Mouse (Mus musculus): Measurements from ENCODE around the gene Ocln. TPM values are rescaled to one million over a fixed set of nuclear protein-coding genes. Genes with fewer than 3 reads are reported as not detected.

Ocln gene
- polyA plus RNA-seq, 1 experiment = 14.6 TPM

DNA sequence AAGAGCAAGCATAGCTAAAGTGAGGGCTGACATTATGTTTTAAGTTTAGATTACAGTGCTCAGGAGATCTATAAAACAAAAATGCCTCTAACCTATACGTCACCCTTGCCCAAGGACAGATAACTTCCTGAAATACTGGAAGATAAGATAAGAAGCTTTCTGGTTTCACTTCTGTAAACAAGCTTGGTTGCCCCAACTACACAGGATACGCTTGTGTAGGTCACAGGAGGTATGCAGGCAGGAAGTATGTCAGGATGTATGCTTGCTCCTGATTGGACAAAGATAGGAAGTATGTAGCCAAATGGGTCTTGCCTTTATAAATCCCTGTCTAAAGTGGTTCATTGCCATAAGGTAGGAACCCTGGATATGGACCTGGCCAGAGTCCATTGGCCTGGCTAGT, 23.4 kb upstream of the Ocln start:
- Histone ChIP-seq H3K9ac (ENCODE audit: low read depth, poor library complexity, severe bottlenecking) (no peak overlapping the region), H3K27ac (ENCODE audit: insufficient read depth, low read length) (no peak overlapping the region), H3K36me3 (ENCODE audit: control insufficient read depth, insufficient read depth, low read length, poor library complexity, severe bottlenecking) (no peaks in the 10 kb centered on the region), H3K9me3 (replicated peaks; ENCODE audit: control insufficient read depth, insufficient read depth, low read length, poor library complexity, severe bottlenecking) (no peaks in the 10 kb centered on the region), H3K4me1 (ENCODE audit: control insufficient read depth, insufficient read depth, low read length) (no peaks in the 10 kb centered on the region), H3K27me3 (ENCODE audit: control insufficient read depth, insufficient read depth, low read length, poor library complexity, severe bottlenecking) (no peaks in the 10 kb centered on the region), H3K4me3 (ENCODE audit: low read depth, low read length) (no peak overlapping the region)
- TF ChIP-seq CTCF (IDR thresholded peaks at IDR 0.05; ENCODE audit: low read depth, low read length) = no peak
- no peak for TF ChIP-seq POLR2A (IDR thresholded peaks at IDR 0.05; ENCODE audit: insufficient read depth, low read length)
- no peak for TF ChIP-seq EP300 (IDR thresholded peaks at IDR 0.05; ENCODE audit: insufficient read depth, low read depth, low read length)

DNA sequence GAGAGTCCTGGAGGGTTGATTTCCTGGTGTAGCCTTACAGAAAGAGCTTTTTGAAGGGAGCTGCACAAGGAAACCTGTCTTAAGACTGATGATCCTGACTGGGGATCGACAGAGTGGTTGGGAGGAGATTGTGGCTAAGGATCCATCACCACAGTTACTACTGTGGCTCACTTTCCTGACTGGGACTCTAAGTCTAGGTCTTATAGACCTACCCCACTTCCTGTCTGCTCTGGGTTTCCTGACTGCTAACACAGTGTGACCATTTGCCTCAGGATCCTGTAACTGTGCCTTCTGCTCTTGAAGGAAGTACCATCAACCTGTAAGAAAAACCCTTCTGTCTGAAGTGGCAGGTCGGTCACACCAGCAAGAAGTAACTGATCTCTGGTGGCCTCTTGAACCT, 18.2 kb upstream of the Ocln start:
- no peaks in the 10 kb centered on the region for H3K4me1 ChIP-seq (ENCODE audit: control insufficient read depth, insufficient read depth, low read length)
- H3K36me3 ChIP-seq (ENCODE audit: control insufficient read depth, insufficient read depth, low read length, poor library complexity, severe bottlenecking) = no peaks in the 10 kb centered on the region
- H3K27ac ChIP-seq (ENCODE audit: insufficient read depth, low read length) = no peak overlapping the region
- TF ChIP-seq EP300 (IDR thresholded peaks at IDR 0.05; ENCODE audit: insufficient read depth, low read depth, low read length) (no peak), CTCF (IDR thresholded peaks at IDR 0.05; ENCODE audit: low read depth, low read length) (no peak), POLR2A (IDR thresholded peaks at IDR 0.05; ENCODE audit: insufficient read depth, low read length) (no peak)
- H3K4me3 ChIP-seq (ENCODE audit: low read depth, low read length) = no peak overlapping the region
- no peaks in the 10 kb centered on the region for H3K27me3 ChIP-seq (ENCODE audit: control insufficient read depth, insufficient read depth, low read length, poor library complexity, severe bottlenecking)
- no peak overlapping the region for H3K9ac ChIP-seq (ENCODE audit: low read depth, poor library complexity, severe bottlenecking)
- H3K9me3 ChIP-seq (replicated peaks; ENCODE audit: control insufficient read depth, insufficient read depth, low read length, poor library complexity, severe bottlenecking) = no peaks in the 10 kb centered on the region

DNA sequence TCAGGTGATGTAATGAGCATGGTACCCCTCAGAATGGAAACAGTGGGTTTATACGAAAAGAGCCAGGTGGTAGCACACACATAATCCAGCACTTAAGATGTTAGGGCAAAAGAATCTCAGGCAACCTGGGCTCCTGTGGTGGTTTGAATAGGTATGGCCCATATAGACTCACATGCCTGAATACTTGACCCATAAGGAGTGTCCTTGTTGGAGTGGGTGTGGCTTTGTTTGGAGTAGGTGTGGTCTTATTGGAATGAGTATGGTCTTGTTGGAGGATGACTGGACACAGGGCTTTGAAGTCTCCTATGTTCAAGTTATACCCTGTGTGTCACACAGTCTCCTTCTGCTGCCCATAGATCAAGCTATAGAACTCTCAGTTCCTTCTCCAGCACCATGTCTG, 15.8 kb upstream of the Ocln start:
- H3K4me1 ChIP-seq (ENCODE audit: control insufficient read depth, insufficient read depth, low read length) = no peaks in the 10 kb centered on the region
- no peaks in the 10 kb centered on the region for H3K27me3 ChIP-seq (ENCODE audit: control insufficient read depth, insufficient read depth, low read length, poor library complexity, severe bottlenecking)
- no peak overlapping the region for H3K27ac ChIP-seq (ENCODE audit: insufficient read depth, low read length)
- TF ChIP-seq POLR2A (IDR thresholded peaks at IDR 0.05; ENCODE audit: insufficient read depth, low read length) = no peak
- TF ChIP-seq EP300 (IDR thresholded peaks at IDR 0.05; ENCODE audit: insufficient read depth, low read depth, low read length) = no peak
- TF ChIP-seq CTCF (IDR thresholded peaks at IDR 0.05; ENCODE audit: low read depth, low read length) = no peak
- H3K36me3 ChIP-seq (ENCODE audit: control insufficient read depth, insufficient read depth, low read length, poor library complexity, severe bottlenecking) = no peaks in the 10 kb centered on the region
- no peak overlapping the region for H3K9ac ChIP-seq (ENCODE audit: low read depth, poor library complexity, severe bottlenecking)
- H3K9me3 ChIP-seq (replicated peaks; ENCODE audit: control insufficient read depth, insufficient read depth, low read length, poor library complexity, severe bottlenecking) = no peaks in the 10 kb centered on the region
- H3K4me3 ChIP-seq (ENCODE audit: low read depth, low read length) = no peak overlapping the region

DNA sequence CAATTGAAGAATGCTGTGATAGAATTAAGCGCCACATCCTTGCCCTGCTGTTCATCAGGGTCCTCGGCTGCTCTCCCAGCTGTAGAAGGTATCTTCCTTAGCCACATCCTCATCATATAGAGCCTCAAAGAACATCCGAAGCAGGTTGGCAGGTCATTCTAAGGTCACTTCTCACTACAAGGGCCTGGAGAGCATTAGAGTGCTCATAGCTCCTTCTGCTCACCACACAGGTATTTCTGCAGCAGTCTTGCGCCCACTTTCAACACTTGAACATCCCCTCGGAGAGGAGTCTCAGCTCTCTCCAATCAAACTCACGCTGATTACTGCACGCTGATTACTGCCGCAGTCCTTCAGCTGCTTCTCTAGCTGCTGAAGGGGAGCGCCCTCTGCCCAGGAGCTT, 6.9 kb upstream of the Ocln start:
- H3K27me3 ChIP-seq (ENCODE audit: control insufficient read depth, insufficient read depth, low read length, poor library complexity, severe bottlenecking) = no peaks in the 10 kb centered on the region
- TF ChIP-seq POLR2A (IDR thresholded peaks at IDR 0.05; ENCODE audit: insufficient read depth, low read length) = no peak
- TF ChIP-seq EP300 (IDR thresholded peaks at IDR 0.05; ENCODE audit: insufficient read depth, low read depth, low read length) = no peak
- no peak for TF ChIP-seq CTCF (IDR thresholded peaks at IDR 0.05; ENCODE audit: low read depth, low read length)
- H3K27ac ChIP-seq (ENCODE audit: insufficient read depth, low read length) = no peak overlapping the region
- no peaks in the 10 kb centered on the region for H3K4me1 ChIP-seq (ENCODE audit: control insufficient read depth, insufficient read depth, low read length)
- no peak overlapping the region for H3K9ac ChIP-seq (ENCODE audit: low read depth, poor library complexity, severe bottlenecking)
- H3K4me3 ChIP-seq (ENCODE audit: low read depth, low read length) = no peak overlapping the region
- no peaks in the 10 kb centered on the region for H3K9me3 ChIP-seq (replicated peaks; ENCODE audit: control insufficient read depth, insufficient read depth, low read length, poor library complexity, severe bottlenecking)
- H3K36me3 ChIP-seq (ENCODE audit: control insufficient read depth, insufficient read depth, low read length, poor library complexity, severe bottlenecking) = no peaks in the 10 kb centered on the region

DNA sequence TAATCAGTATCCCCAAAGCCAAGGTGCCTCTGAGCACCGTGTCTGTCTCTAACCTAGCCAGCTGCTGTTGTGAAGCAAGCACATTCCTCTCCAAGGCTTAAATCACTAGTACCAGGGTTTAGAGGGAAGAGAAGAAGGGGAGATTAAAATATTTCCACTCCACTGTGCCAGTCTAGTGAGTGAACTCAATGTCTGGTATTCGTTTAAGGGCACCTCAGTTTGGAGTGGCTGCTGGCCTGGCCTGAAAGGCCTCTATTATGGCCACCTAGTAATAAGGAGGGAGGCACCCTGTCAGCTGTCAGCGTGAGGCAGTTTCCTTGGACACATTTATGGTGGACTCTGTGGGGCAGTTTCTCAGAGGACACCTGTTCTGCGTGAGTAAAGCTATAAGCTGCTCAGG, 4.5 kb upstream of the Ocln start:
- TF ChIP-seq CTCF (IDR thresholded peaks at IDR 0.05; ENCODE audit: low read depth, low read length) = no peak
- no peak for TF ChIP-seq POLR2A (IDR thresholded peaks at IDR 0.05; ENCODE audit: insufficient read depth, low read length)
- TF ChIP-seq EP300 (IDR thresholded peaks at IDR 0.05; ENCODE audit: insufficient read depth, low read depth, low read length) = no peak
- Histone ChIP-seq H3K27me3 (ENCODE audit: control insufficient read depth, insufficient read depth, low read length, poor library complexity, severe bottlenecking) (no peaks in the 10 kb centered on the region), H3K4me3 (ENCODE audit: low read depth, low read length) (no peak overlapping the region), H3K9ac (ENCODE audit: low read depth, poor library complexity, severe bottlenecking) (no peak overlapping the region), H3K4me1 (ENCODE audit: control insufficient read depth, insufficient read depth, low read length) (no peaks in the 10 kb centered on the region), H3K36me3 (ENCODE audit: control insufficient read depth, insufficient read depth, low read length, poor library complexity, severe bottlenecking) (no peaks in the 10 kb centered on the region), H3K9me3 (replicated peaks; ENCODE audit: control insufficient read depth, insufficient read depth, low read length, poor library complexity, severe bottlenecking) (no peaks in the 10 kb centered on the region), H3K27ac (ENCODE audit: insufficient read depth, low read length) (no peak overlapping the region)

DNA sequence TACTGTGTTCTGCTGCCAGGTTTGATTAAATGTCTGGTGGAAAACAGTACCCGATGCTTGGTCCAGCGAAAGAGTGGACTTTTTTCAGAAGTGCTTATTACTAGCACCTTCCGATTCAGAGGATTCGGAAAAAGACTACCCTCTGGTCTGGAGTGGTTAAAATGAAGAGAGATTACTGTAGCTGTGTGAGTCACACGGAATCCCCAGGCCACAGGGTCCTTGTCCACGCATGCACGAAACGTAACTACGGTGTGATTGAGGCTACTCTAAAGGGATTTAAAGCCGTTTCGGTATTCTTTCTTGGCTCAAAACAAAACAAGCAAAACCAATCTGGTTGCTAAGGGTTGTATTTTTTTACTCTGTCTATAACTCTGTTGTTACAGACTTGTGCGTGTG, 522 bp upstream of the Ocln start:
- H3K36me3 ChIP-seq (ENCODE audit: control insufficient read depth, insufficient read depth, low read length, poor library complexity, severe bottlenecking) = no peaks in the 10 kb centered on the region
- H3K4me1 ChIP-seq (ENCODE audit: control insufficient read depth, insufficient read depth, low read length) = no peaks in the 10 kb centered on the region
- no peaks in the 10 kb centered on the region for H3K27me3 ChIP-seq (ENCODE audit: control insufficient read depth, insufficient read depth, low read length, poor library complexity, severe bottlenecking)
- H3K9ac ChIP-seq (ENCODE audit: low read depth, poor library complexity, severe bottlenecking) = peak overlapping the region; percentile 77
- H3K4me3 ChIP-seq (ENCODE audit: low read depth, low read length) = peak overlapping the region; percentile 74
- H3K27ac ChIP-seq (ENCODE audit: insufficient read depth, low read length) = no peak overlapping the region
- no peaks in the 10 kb centered on the region for H3K9me3 ChIP-seq (replicated peaks; ENCODE audit: control insufficient read depth, insufficient read depth, low read length, poor library complexity, severe bottlenecking)
- TF ChIP-seq EP300 (IDR thresholded peaks at IDR 0.05; ENCODE audit: insufficient read depth, low read depth, low read length) (no peak), POLR2A (IDR thresholded peaks at IDR 0.05; ENCODE audit: insufficient read depth, low read length) (no peak), CTCF (IDR thresholded peaks at IDR 0.05; ENCODE audit: low read depth, low read length) (no peak)
